In genomic region chr11:46073061-46073849, GRCm38 (mm10) we compare ENCODE assay signal across 8 mouse cellular contexts. TPM values are rescaled to one million over a fixed set of nuclear protein-coding genes. Genes with fewer than 3 reads are reported as not detected.
DNase-seq lines count a peak whose midpoint lies in the region; ATAC-seq lines count a peak whose summit lies in the region.
"Had no signal": no experiment of that assay in that cellular context is flagged by ENCODE, and none has a peak within 500 bp of the region (broad histone marks: within the 10 kb centered on the region; RNA-seq: fewer than 3 reads in every experiment).

No protein-coding gene starts in this region.

- H3K9ac ChIP-seq in kidney, embryonic 15.5 days, result no peak overlapping the region
- H3K9ac ChIP-seq in limb, embryonic 11.5 days (ENCODE audit: low read length), result no peak overlapping the region

- H3K4me2 ChIP-seq in kidney, embryonic 15.5 days, result 0 out of 2 replicates have a peak overlapping the region, but pooled peaks have one; percentile 1
- H3K4me2 ChIP-seq in limb, embryonic 11.5 days (ENCODE audit: low read depth, severe bottlenecking), result no peak overlapping the region

- ATAC-seq in kidney, embryonic 15.5 days (replicated peaks; ENCODE audit: low FRiP score), result no peak
- peak; percentile 59; the same call in 1 of the 2 replicates for ATAC-seq in limb, embryonic 11.5 days (ENCODE audit: insufficient number of reproducible peaks, low FRiP score, low TSS enrichment, low read depth)

- H3K36me3 ChIP-seq in kidney, embryonic 15.5 days, result peaks cover 23% of the 10 kb centered on the region
- no peaks in the 10 kb centered on the region for H3K36me3 ChIP-seq in limb, embryonic 11.5 days (ENCODE audit: control insufficient read depth, insufficient read depth, low read length)

- WGBS in kidney, embryonic 15.5 days, result 35% methylated on average over 15 of the region's 15 CpGs
- 48% methylated on average over 15 of the region's 15 CpGs for WGBS in limb, embryonic 11.5 days

- H3K9me3 ChIP-seq in kidney, embryonic 15.5 days (replicated peaks), result no peaks in the 10 kb centered on the region
- H3K9me3 ChIP-seq in limb, embryonic 11.5 days (ENCODE audit: control insufficient read depth, low read length), result no peaks in the 10 kb centered on the region

- no peak for DNase-seq in kidney, adult 11 months
- DNase-seq in NIH3T3 (ENCODE audit: low read depth), result peak; percentile 82
- peak; percentile 85 for DNase-seq in fibroblast of lung, adult 2 months (ENCODE audit: low read depth)
- DNase-seq in limb, embryonic 11.5 days (ENCODE audit: low spot score), result no peak
- no peak for DNase-seq in c-Kit-positive CD71-positive TER-119-positive erythroid progenitor cells, embryonic 14.5 days (ENCODE audit: low spot score)
- DNase-seq in right cerebral cortex, postnatal 25 days, result no peak
- DNase-seq: cerebellum, adult 11-12 months had no signal

- no peak overlapping the region for H3K4me3 ChIP-seq in kidney, embryonic 15.5 days (replicated peaks)
- H3K4me3 ChIP-seq in limb, embryonic 11.5 days (ENCODE audit: low read depth, low read length), result no peak overlapping the region

- H3K27ac ChIP-seq in kidney, embryonic 15.5 days, result peak overlapping the region; percentile 78
- 0 out of 2 replicates have a peak overlapping the region, but pooled peaks have one; percentile 31 for H3K27ac ChIP-seq in limb, embryonic 11.5 days (replicated peaks; ENCODE audit: low read depth, low read length)

- H3K27me3 ChIP-seq in kidney, embryonic 15.5 days, result no peaks in the 10 kb centered on the region
- H3K27me3 ChIP-seq in limb, embryonic 11.5 days (ENCODE audit: control insufficient read depth, insufficient read depth, low read length), result no peaks in the 10 kb centered on the region

- peaks cover 60% of the 10 kb centered on the region for H3K4me1 ChIP-seq in kidney, embryonic 15.5 days
- H3K4me1 ChIP-seq in limb, embryonic 11.5 days (ENCODE audit: control insufficient read depth, insufficient read depth, low read length), result peaks cover 23% of the 10 kb centered on the region

RNA-seq across cellular contexts. Expression of gene Adam19, which starts 17.5 kb away (rescaled TPM):
- 14.4 and 17.9 TPM in 2 replicates for polyA plus RNA-seq in kidney, embryonic 15.5 days (2015; fragmentation: Nextera tagmentation; extraction: Ambion mirVana)
- polyA plus RNA-seq in limb, embryonic 11.5 days (2014; fragmentation: Nextera tagmentation; extraction: Ambion mirVana), result 11.0 and 12.1 TPM in 2 replicates

RNA-seq across cellular contexts. Expression of gene Gm12166, which starts 21.1 kb away (rescaled TPM):
- 2.8 and 6.7 TPM in 2 replicates for polyA plus RNA-seq in kidney, embryonic 15.5 days (2015; fragmentation: Nextera tagmentation; extraction: Ambion mirVana)
- 3.4 and 4.8 TPM in 2 replicates for polyA plus RNA-seq in limb, embryonic 11.5 days (2014; fragmentation: Nextera tagmentation; extraction: Ambion mirVana)

Comparison
In these comparisons a context has a peak if more than half of its experiments do, and no peak if none do; other contexts are left out.
1. DNase-seq: peak in NIH3T3 (single experiment) and fibroblast of lung, adult 2 months (single experiment); none in kidney, adult 11 months (single experiment), limb, embryonic 11.5 days (single experiment), c-Kit-positive CD71-positive TER-119-positive erythroid progenitor cells, embryonic 14.5 days (single experiment) and right cerebral cortex, postnatal 25 days (single experiment).